10 mouse cellular contexts compared by ENCODE assay signal in the genomic region with DNA sequence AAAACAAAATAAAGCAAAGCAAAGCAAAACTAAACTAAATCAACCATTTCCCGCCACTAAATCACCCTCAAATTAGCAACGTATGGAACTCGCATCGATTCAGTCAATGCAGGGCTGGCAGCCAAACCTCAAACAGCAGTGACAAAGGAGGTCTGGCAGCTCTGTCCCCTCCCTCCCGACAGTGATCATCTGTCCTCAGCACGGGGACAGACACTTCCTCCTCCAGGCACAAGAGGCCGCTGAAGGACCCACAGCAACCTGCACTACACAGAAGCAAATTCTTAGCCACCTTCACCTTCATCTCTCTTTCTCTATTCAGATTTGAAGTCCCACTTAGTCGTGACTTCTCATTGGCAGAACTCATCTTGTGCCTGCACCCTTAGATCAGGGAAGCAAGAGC. TPM values are rescaled to one million over a fixed set of nuclear protein-coding genes. Genes with fewer than 3 reads are reported as not detected.
DNase-seq lines count a peak whose midpoint lies in the region; ATAC-seq and TF ChIP-seq lines count a peak whose summit lies in the region.
"Had no signal": no experiment of that assay in that cellular context is flagged by ENCODE, and none has a peak within 500 bp of the region (broad histone marks: within the 10 kb centered on the region; RNA-seq: fewer than 3 reads in every experiment).

No protein-coding gene starts in this region.

- H3K36me3 ChIP-seq in embryonic facial prominence, embryonic 10.5 days (replicated peaks) = peaks cover 3% of the 10 kb centered on the region
- H3K36me3 ChIP-seq in heart, embryonic 16.5 days (ENCODE audit: control insufficient read depth, insufficient read depth) = peaks cover 1% of the 10 kb centered on the region; the same call in 1 of the 2 replicates
- H3K36me3 ChIP-seq in megakaryocyte, embryonic 14.5 days (replicated peaks; ENCODE audit: low read length) = peaks cover 27% of the 10 kb centered on the region

- peak; percentile 80 for TF ChIP-seq CTCF in left cerebral cortex, adult 2 months (IDR thresholded peaks at IDR 0.05)

- H3K9ac ChIP-seq in heart, embryonic 16.5 days (ENCODE audit: low read length) = no peak overlapping the region
- H3K9ac ChIP-seq: limb, embryonic 12.5 days had no signal

- 3% methylated on average over 8 of the region's 8 CpGs for WGBS in embryonic facial prominence, embryonic 10.5 days
- 1% methylated on average over 8 of the region's 8 CpGs for WGBS in heart, embryonic 16.5 days

- peak; percentile 45 for ATAC-seq in frontal cortex, adult (ENCODE audit: low TSS enrichment)
- ATAC-seq in heart, embryonic 16.5 days (replicated peaks; ENCODE audit: extremely low read depth, insufficient read depth, low FRiP score) = peak; percentile 49; the same call in 1 of the 2 replicates

- intact Hi-C loops in left cerebral cortex, adult 2 months (cut with DNase I) = no loop called here

- no peak overlapping the region for H3K27ac ChIP-seq in embryonic facial prominence, embryonic 10.5 days (replicated peaks)
- peak overlapping the region; percentile 41; the same call in 1 of the 2 replicates for H3K27ac ChIP-seq in heart, embryonic 16.5 days (ENCODE audit: low read length)
- peak overlapping the region; percentile 16; the same call in 1 of the 2 replicates for H3K27ac ChIP-seq in left cerebral cortex, adult 2 months
- H3K27ac ChIP-seq: limb, embryonic 12.5 days had no signal

- H3K4me2 ChIP-seq in heart, embryonic 16.5 days (ENCODE audit: low read depth, low read length) = peak overlapping the region; percentile 19; the same call in 1 of the 2 replicates
- H3K4me2 ChIP-seq: limb, embryonic 12.5 days had no signal

- H3K27me3 ChIP-seq in embryonic facial prominence, embryonic 10.5 days (replicated peaks; ENCODE audit: low read depth, poor library complexity, severe bottlenecking) = peaks cover 12% of the 10 kb centered on the region; the same call in 1 of the 2 replicates
- no peaks in the 10 kb centered on the region for H3K27me3 ChIP-seq in heart, embryonic 16.5 days (ENCODE audit: control insufficient read depth, insufficient read depth, low read length)
- H3K27me3 ChIP-seq in megakaryocyte, embryonic 14.5 days (replicated peaks) = no peaks in the 10 kb centered on the region
- H3K27me3 ChIP-seq: limb, embryonic 12.5 days had no signal

- peaks cover 20% of the 10 kb centered on the region for H3K4me1 ChIP-seq in embryonic facial prominence, embryonic 10.5 days
- H3K4me1 ChIP-seq in heart, embryonic 16.5 days (ENCODE audit: control insufficient read depth, insufficient read depth, low read length) = peaks cover 22% of the 10 kb centered on the region
- H3K4me1 ChIP-seq in megakaryocyte, embryonic 14.5 days = peaks cover 96% of the 10 kb centered on the region

- DNase-seq in frontal cortex, postnatal 14 days (ENCODE audit: low spot score in 2 of 2) = no peak
- peak; percentile 63 for DNase-seq in adipocyte (ENCODE audit: low spot score)
- peak; percentile 63 for DNase-seq in embryonic facial prominence, embryonic 10.5 days (ENCODE audit: low spot score)
- peak; percentile 67 to 70 for DNase-seq in left cerebral cortex, adult 2 months (ENCODE audit: extremely low spot score in 1 of 2, low spot score in 2 of 2)
- peak; percentile 59 for DNase-seq in skeletal muscle tissue, adult 2 months (ENCODE audit: low read depth, low spot score)

- H3K4me3 ChIP-seq in embryonic facial prominence, embryonic 10.5 days = no peak overlapping the region
- H3K4me3 ChIP-seq in heart, embryonic 16.5 days (ENCODE audit: low read length) = no peak overlapping the region
- no peak overlapping the region for H3K4me3 ChIP-seq in left cerebral cortex, adult 2 months
- peak overlapping the region; percentile 85 for H3K4me3 ChIP-seq in megakaryocyte, embryonic 14.5 days (replicated peaks)
- H3K4me3 ChIP-seq: limb, embryonic 12.5 days had no signal

- no peaks in the 10 kb centered on the region for H3K9me3 ChIP-seq in embryonic facial prominence, embryonic 10.5 days
- H3K9me3 ChIP-seq in heart, embryonic 16.5 days (replicated peaks; ENCODE audit: control insufficient read depth, low read length) = no peaks in the 10 kb centered on the region
- no peaks in the 10 kb centered on the region for H3K9me3 ChIP-seq in megakaryocyte, embryonic 14.5 days
- H3K9me3 ChIP-seq: limb, embryonic 12.5 days had no signal

RNA-seq across cellular contexts. Expression of a gene that starts 1.6 kb away (rescaled TPM):
- 27.0 and 27.5 TPM in 2 replicates for polyA plus RNA-seq in embryonic facial prominence, embryonic 10.5 days (2016; fragmentation: Nextera tagmentation; extraction: Ambion mirVana)
- polyA plus RNA-seq in heart, embryonic 16.5 days (2015; fragmentation: Nextera tagmentation; extraction: Ambion mirVana) = 45.6 and 46.0 TPM in 2 replicates
- total RNA-seq in left cerebral cortex, adult 2 months (2021) = 100 to 1,000 TPM in 1 of 2 experiments, 10 to 100 TPM in 1; 93.6 to 102 TPM
- polyA plus RNA-seq in megakaryocyte, embryonic 14.5 days (2012; ENCODE audit: insufficient read depth, low replicate concordance) = 97.0 and 100 TPM in 2 replicates

RNA-seq across cellular contexts. Expression of a gene that starts 2.7 kb away (rescaled TPM):
- not detected in 2 replicates for polyA plus RNA-seq in embryonic facial prominence, embryonic 10.5 days (2016; fragmentation: Nextera tagmentation; extraction: Ambion mirVana)
- polyA plus RNA-seq in heart, embryonic 16.5 days (2015; fragmentation: Nextera tagmentation; extraction: Ambion mirVana) = 0.24 TPM in 1 of 2 replicates, not detected in the other
- not detected for total RNA-seq in left cerebral cortex, adult 2 months (2021)
- not detected in 2 replicates for polyA plus RNA-seq in megakaryocyte, embryonic 14.5 days (2012; ENCODE audit: insufficient read depth, low replicate concordance)
- total RNA-seq: ES-E14 had no signal
- polyA plus RNA-seq: limb, embryonic 12.5 days had no signal

RNA-seq across cellular contexts. Expression of a gene that starts 14.9 kb away (rescaled TPM):
- 14.6 and 16.3 TPM in 2 replicates for polyA plus RNA-seq in embryonic facial prominence, embryonic 10.5 days (2016; fragmentation: Nextera tagmentation; extraction: Ambion mirVana)
- polyA plus RNA-seq in heart, embryonic 16.5 days (2015; fragmentation: Nextera tagmentation; extraction: Ambion mirVana) = 63.3 and 81.2 TPM in 2 replicates
- total RNA-seq in left cerebral cortex, adult 2 months (2021) = 100 to 1,000 TPM; 594 to 616 TPM
- 283 and 585 TPM in 2 replicates for polyA plus RNA-seq in megakaryocyte, embryonic 14.5 days (2012; ENCODE audit: insufficient read depth, low replicate concordance)

RNA-seq across cellular contexts. Expression of a gene that starts 24.0 kb away (rescaled TPM):
- polyA plus RNA-seq in embryonic facial prominence, embryonic 10.5 days (2016; fragmentation: Nextera tagmentation; extraction: Ambion mirVana) = 139 and 145 TPM in 2 replicates
- polyA plus RNA-seq in heart, embryonic 16.5 days (2015; fragmentation: Nextera tagmentation; extraction: Ambion mirVana) = 96.5 and 102 TPM in 2 replicates
- 10 to 100 TPM; 85.6 to 86.0 TPM for total RNA-seq in left cerebral cortex, adult 2 months (2021)
- 195 and 221 TPM in 2 replicates for polyA plus RNA-seq in megakaryocyte, embryonic 14.5 days (2012; ENCODE audit: insufficient read depth, low replicate concordance)

RNA-seq across cellular contexts. Expression of a gene that starts 24.0 kb away (rescaled TPM):
- polyA plus RNA-seq in embryonic facial prominence, embryonic 10.5 days (2016; fragmentation: Nextera tagmentation; extraction: Ambion mirVana) = 13.3 and 14.5 TPM in 2 replicates
- polyA plus RNA-seq in heart, embryonic 16.5 days (2015; fragmentation: Nextera tagmentation; extraction: Ambion mirVana) = 7.7 and 8.8 TPM in 2 replicates
- total RNA-seq in left cerebral cortex, adult 2 months (2021) = 10 to 100 TPM; 12.7 to 15.6 TPM
- polyA plus RNA-seq in megakaryocyte, embryonic 14.5 days (2012; ENCODE audit: insufficient read depth, low replicate concordance) = 0.47 and 1.1 TPM in 2 replicates

Comparison
In these comparisons a context has a peak if more than half of its experiments do, and no peak if none do; other contexts are left out.
1. DNase-seq: peak in adipocyte (single experiment), embryonic facial prominence, embryonic 10.5 days (single experiment), left cerebral cortex, adult 2 months (2 of 2) and skeletal muscle tissue, adult 2 months (single experiment); none in frontal cortex, postnatal 14 days (0 of 2).